16 mouse cellular contexts compared by ENCODE assay signal in the genomic region with DNA sequence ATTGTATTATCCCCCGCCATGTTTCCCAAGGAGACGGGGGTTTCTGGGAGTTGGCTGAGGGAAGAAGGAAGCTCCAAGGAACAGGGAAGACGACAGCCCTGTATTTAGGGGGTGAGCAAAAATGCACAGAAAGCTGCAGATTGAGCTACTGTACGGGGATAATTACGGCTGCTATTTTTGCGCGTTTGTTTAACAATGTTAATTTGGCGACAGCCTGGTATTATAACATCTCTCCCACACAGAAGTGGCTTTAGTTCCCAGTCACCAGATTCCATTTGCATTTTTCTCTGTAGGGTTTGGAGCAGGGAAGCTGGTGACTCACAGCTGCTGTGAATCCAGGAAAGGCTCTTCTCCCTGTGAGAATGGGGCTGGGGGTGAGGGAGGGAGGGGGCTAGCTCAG. TPM values are rescaled to one million over a fixed set of nuclear protein-coding genes. Genes with fewer than 3 reads are reported as not detected.
DNase-seq lines count a peak whose midpoint lies in the region; ATAC-seq lines count a peak whose summit lies in the region.
"Had no signal": no experiment of that assay in that cellular context is flagged by ENCODE, and none has a peak within 500 bp of the region (broad histone marks: within the 10 kb centered on the region; RNA-seq: fewer than 3 reads in every experiment).

No protein-coding gene starts in this region.

- 0 out of 2 replicates have a peak overlapping the region, but pooled peaks have one; percentile 3 for H3K4me2 ChIP-seq in forebrain, embryonic 13.5 days
- H3K4me2 ChIP-seq: embryonic facial prominence, embryonic 15.5 days; heart, embryonic 13.5 days; hindbrain, embryonic 14.5 days; limb, embryonic 12.5 days had no signal

- peaks cover 10% of the 10 kb centered on the region for H3K4me1 ChIP-seq in forebrain, embryonic 13.5 days
- no peaks in the 10 kb centered on the region for H3K4me1 ChIP-seq in forebrain, embryonic 10.5 days
- H3K4me1 ChIP-seq in limb, embryonic 10.5 days, result no peaks in the 10 kb centered on the region
- H3K4me1 ChIP-seq: embryonic facial prominence, embryonic 15.5 days; heart, embryonic 13.5 days; limb, embryonic 12.5 days had no signal

- 58% methylated on average over 8 of the region's 8 CpGs for WGBS in forebrain, embryonic 13.5 days
- WGBS in forebrain, embryonic 10.5 days, result 87% methylated on average over 8 of the region's 8 CpGs
- 89% methylated on average over 8 of the region's 8 CpGs for WGBS in limb, embryonic 10.5 days

- H3K36me3 ChIP-seq in forebrain, embryonic 13.5 days (ENCODE audit: poor library complexity, severe bottlenecking), result no peaks in the 10 kb centered on the region
- no peaks in the 10 kb centered on the region for H3K36me3 ChIP-seq in forebrain, embryonic 10.5 days (replicated peaks)
- H3K36me3 ChIP-seq in limb, embryonic 10.5 days, result no peaks in the 10 kb centered on the region
- H3K36me3 ChIP-seq: embryonic facial prominence, embryonic 15.5 days; heart, embryonic 13.5 days; limb, embryonic 12.5 days had no signal

- ATAC-seq in forebrain, embryonic 13.5 days, result peak; percentile 70

- no peaks in the 10 kb centered on the region for H3K27me3 ChIP-seq in forebrain, embryonic 13.5 days
- H3K27me3 ChIP-seq in forebrain, embryonic 10.5 days (ENCODE audit: poor library complexity, severe bottlenecking), result no peaks in the 10 kb centered on the region
- H3K27me3 ChIP-seq in limb, embryonic 10.5 days (ENCODE audit: low read depth, poor library complexity, severe bottlenecking), result no peaks in the 10 kb centered on the region
- H3K27me3 ChIP-seq: embryonic facial prominence, embryonic 15.5 days; limb, embryonic 12.5 days had no signal

- no peak for DNase-seq in forebrain, embryonic 10.5 days (ENCODE audit: extremely low spot score, low spot score)
- DNase-seq in right cerebral cortex, adult 18-20 months, result peak; percentile 83
- no peak for DNase-seq in right cerebral cortex, postnatal 14 days
- DNase-seq in left cerebral cortex, adult 9 months (ENCODE audit: low spot score in 2 of 2), result peak; percentile 83 to 87
- no peak for DNase-seq in limb, embryonic 10.5 days (ENCODE audit: low spot score)
- no peak for DNase-seq in cerebellum, postnatal 36 days
- no peak for DNase-seq in spleen, adult 12 weeks (ENCODE audit: low spot score)
- DNase-seq: adrenal gland, postnatal 10 days; gastrocnemius, adult 2 months had no signal

- H3K4me3 ChIP-seq in forebrain, embryonic 13.5 days, result no peak overlapping the region
- H3K4me3 ChIP-seq in forebrain, embryonic 10.5 days, result no peak overlapping the region
- no peak overlapping the region for H3K4me3 ChIP-seq in limb, embryonic 10.5 days
- H3K4me3 ChIP-seq: embryonic facial prominence, embryonic 15.5 days; gastrocnemius, adult 2 months; heart, embryonic 13.5 days; limb, embryonic 12.5 days had no signal

- no peak overlapping the region for H3K9ac ChIP-seq in forebrain, embryonic 13.5 days
- H3K9ac ChIP-seq: embryonic facial prominence, embryonic 15.5 days; heart, embryonic 13.5 days; hindbrain, embryonic 14.5 days; limb, embryonic 12.5 days had no signal

- H3K27ac ChIP-seq in forebrain, embryonic 13.5 days, result peak overlapping the region; percentile 67
- no peak overlapping the region for H3K27ac ChIP-seq in forebrain, embryonic 10.5 days
- H3K27ac ChIP-seq in limb, embryonic 10.5 days, result no peak overlapping the region
- H3K27ac ChIP-seq: embryonic facial prominence, embryonic 15.5 days; gastrocnemius, adult 2 months; heart, embryonic 13.5 days; hindbrain, embryonic 14.5 days; limb, embryonic 12.5 days; macrophage had no signal

- H3K9me3 ChIP-seq in forebrain, embryonic 13.5 days (replicated peaks), result no peaks in the 10 kb centered on the region
- no peaks in the 10 kb centered on the region for H3K9me3 ChIP-seq in forebrain, embryonic 10.5 days
- no peaks in the 10 kb centered on the region for H3K9me3 ChIP-seq in limb, embryonic 10.5 days (replicated peaks)
- H3K9me3 ChIP-seq: embryonic facial prominence, embryonic 15.5 days; heart, embryonic 13.5 days; limb, embryonic 12.5 days had no signal

RNA-seq across cellular contexts. Expression of a gene that starts 47.3 kb away (rescaled TPM):
- polyA plus RNA-seq in forebrain, embryonic 13.5 days (2015; fragmentation: Nextera tagmentation; extraction: Ambion mirVana), result 1.4 and 2.2 TPM in 2 replicates
- polyA plus RNA-seq in forebrain, embryonic 10.5 days (2016; fragmentation: Nextera tagmentation; extraction: Ambion mirVana), result 0.33 and 0.65 TPM in 2 replicates
- polyA plus RNA-seq in limb, embryonic 10.5 days (2016; fragmentation: Nextera tagmentation; extraction: Ambion mirVana), result 0.05 TPM in 2 replicates
- polyA plus RNA-seq: kidney, embryonic 14.5 days; macrophage had no signal

Comparison
In these comparisons a context has a peak if more than half of its experiments do, and no peak if none do; other contexts are left out.
1. DNase-seq: peak in right cerebral cortex, adult 18-20 months (single experiment) and left cerebral cortex, adult 9 months (2 of 2); none in forebrain, embryonic 10.5 days (single experiment), right cerebral cortex, postnatal 14 days (single experiment), limb, embryonic 10.5 days (single experiment), cerebellum, postnatal 36 days (0 of 2) and spleen, adult 12 weeks (single experiment).